Mouse (Mus musculus) ES-E14 (cell line): ENCODE results near the gene Rtn1. TPM values are rescaled to one million over a fixed set of nuclear protein-coding genes. Genes with fewer than 3 reads are reported as not detected.
"Not testable (repeated sequence)": the region's sequence is repeated elsewhere in the genome, so short reads cannot be mapped to it uniquely, and the experiment has no call there.

Source experiments
- DNase-seq: peaks from one replicate; pipeline ENCODE4 v3.0.0-alpha.2; 2013; ENCODE audit warnings: low read depth, low spot score
- H3K27ac ChIP-seq: 2 replicates; pipeline ENCODE4 v1.5.1; 2012; ENCODE audit warnings: low read depth, mild to moderate bottlenecking, low read length, moderate library complexity, mixed read lengths; ENCODE audit not compliant: poor library complexity, insufficient read depth, severe bottlenecking
- H3K36me3 ChIP-seq: 2 replicates; pipeline ENCODE4 v1.6.1; 2012; ENCODE audit warnings: mild to moderate bottlenecking, low read length, moderate library complexity, mixed read lengths; ENCODE audit not compliant: control insufficient read depth, poor library complexity, insufficient read depth, severe bottlenecking
- H3K4me1 ChIP-seq, 2 experiments: fragments of 150-350 bp in 1 of 2; sonication (generic) in 1 of 2; 2 replicates each; pipeline ENCODE4 v1.6.1; 2012; ENCODE audit warnings: low read length in 2 of 2, mild to moderate bottlenecking in 1 of 2, mixed read lengths in 1 of 2; ENCODE audit not compliant: control insufficient read depth in 2 of 2, insufficient read depth in 2 of 2, poor library complexity in 1 of 2
- H3K4me3 ChIP-seq, 2 experiments: fragments of 150-350 bp in 1 of 2; sonication (generic) in 1 of 2; 2 replicates each; pipeline ENCODE4 v1.5.1; 2012; ENCODE audit warnings: low read length in 2 of 2, low read depth in 1 of 2, mild to moderate bottlenecking in 1 of 2, mixed read lengths in 1 of 2; ENCODE audit not compliant: insufficient read depth in 1 of 2, poor library complexity in 1 of 2, severe bottlenecking in 1 of 2
- H3K9ac ChIP-seq: 2 replicates; pipeline ENCODE4 v1.6.1; 2012; ENCODE audit warnings: low read depth, mild to moderate bottlenecking, low read length, mixed read lengths; ENCODE audit not compliant: poor library complexity, insufficient read depth, severe bottlenecking
- H3K9me3 ChIP-seq: fragments of 150-350 bp; sonication (generic); 2 replicates; pipeline ENCODE4 v1.6.1; 2012; ENCODE audit warnings: low read depth, mild to moderate bottlenecking, low read length; ENCODE audit not compliant: control insufficient read depth, insufficient read depth
- CHD2 ChIP-seq: IDR thresholded peaks from 2 replicates; pipeline ENCODE4 v1.6.1; 2014; ENCODE audit warnings: mild to moderate bottlenecking, low read depth, low read length, inconsistent platforms
- HCFC1 ChIP-seq: IDR thresholded peaks from 2 replicates; pipeline ENCODE4 v1.6.1; 2012; ENCODE audit warnings: low read length, inconsistent platforms, borderline replicate concordance; ENCODE audit not compliant: insufficient read depth
- MAFK ChIP-seq: IDR thresholded peaks from 2 replicates; pipeline ENCODE4 v1.6.1; 2014; ENCODE audit warnings: mild to moderate bottlenecking, low read depth, low read length, inconsistent platforms; ENCODE audit not compliant: insufficient read depth
- ZC3H11A ChIP-seq: IDR thresholded peaks from 2 replicates; pipeline ENCODE4 v1.6.1; 2012; ENCODE audit warnings: low read depth, mild to moderate bottlenecking, inconsistent platforms, low read length, borderline replicate concordance
- ZNF384 ChIP-seq: IDR thresholded peaks from 2 replicates; pipeline ENCODE4 v1.6.1; 2012; ENCODE audit warnings: low read depth, low read length, inconsistent platforms
- in situ Hi-C, 2 experiments: fragments of 600-800 bp; cut with MboI; formaldehyde crosslinking; loops; one replicate each; pipeline ENCODE4 v1.15.1; 2025; ENCODE audit warnings: low sequenced_read_pairs in 2 of 2, inconsistent platforms in 1 of 2; ENCODE audit not compliant: unreplicated experiment in 2 of 2
- total RNA-seq: library from RNA; depleted of rRNA; stranded (reverse); fragments of 300-350 nt; gene quantifications from 2 replicates; pipeline ENCODE4 v1.2.3, GENCODE M21; 2012

Gene Rtn1
- total RNA-seq, 1 experiment = 8.7 TPM

DNA sequence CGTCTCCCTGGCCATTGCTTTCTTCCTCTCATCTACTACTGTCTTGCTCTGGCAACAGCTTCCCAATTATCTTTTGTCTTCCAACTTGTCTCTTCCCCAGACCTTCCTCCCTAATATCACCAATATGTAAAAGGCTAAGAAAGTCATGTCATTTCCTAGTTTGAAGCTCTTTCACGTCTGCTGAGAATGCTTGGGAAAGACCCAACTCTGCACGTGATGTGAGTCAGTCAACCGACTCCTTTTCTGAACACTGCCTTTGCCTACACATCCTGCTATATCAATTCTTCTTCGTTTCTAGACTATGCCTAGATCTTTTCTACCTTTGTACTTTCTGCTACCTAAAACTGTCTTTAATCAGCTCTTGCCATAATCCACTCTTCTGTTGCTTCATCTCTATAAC lies 112.3 kb downstream of the Rtn1 start:
- no peak overlapping the region for H3K27ac ChIP-seq
- no peaks in the 10 kb centered on the region for H3K36me3 ChIP-seq
- H3K9ac ChIP-seq = no peak overlapping the region
- H3K4me1 ChIP-seq = no peaks in the 10 kb centered on the region
- H3K9me3 ChIP-seq = no peaks in the 10 kb centered on the region
- no peak overlapping the region for H3K4me3 ChIP-seq
- TF ChIP-seq CHD2 (no peak), MAFK (no peak), ZNF384 (no peak), HCFC1 (no peak), ZC3H11A (no peak)
- DNase-seq = no peak
- in situ Hi-C loops = no loop called here

DNA sequence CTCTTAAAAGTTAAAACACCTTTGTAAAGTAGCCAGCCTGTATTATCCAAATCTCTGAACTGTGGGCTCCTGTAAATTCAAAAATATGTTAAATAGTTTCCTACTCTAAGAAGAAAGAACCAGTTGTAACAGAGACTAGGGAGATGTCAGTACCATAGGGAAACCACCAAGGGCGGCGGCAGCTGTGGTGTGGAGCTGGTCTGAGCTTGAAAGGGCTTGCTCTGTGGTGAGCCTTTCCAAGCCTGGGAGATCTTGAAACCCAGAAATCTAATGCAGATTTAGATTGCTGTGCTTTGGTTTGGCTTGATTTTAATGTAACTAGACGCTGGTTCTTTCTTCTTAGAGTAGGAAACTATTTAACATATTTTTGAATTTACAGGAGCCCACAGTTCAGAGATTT lies 115.7 kb downstream of the Rtn1 start:
- H3K4me1 ChIP-seq, H3K9ac ChIP-seq, H3K36me3 ChIP-seq, DNase-seq, H3K27ac ChIP-seq, H3K4me3 ChIP-seq, in situ Hi-C loops, H3K9me3 ChIP-seq: not testable (repeated sequence)

DNA sequence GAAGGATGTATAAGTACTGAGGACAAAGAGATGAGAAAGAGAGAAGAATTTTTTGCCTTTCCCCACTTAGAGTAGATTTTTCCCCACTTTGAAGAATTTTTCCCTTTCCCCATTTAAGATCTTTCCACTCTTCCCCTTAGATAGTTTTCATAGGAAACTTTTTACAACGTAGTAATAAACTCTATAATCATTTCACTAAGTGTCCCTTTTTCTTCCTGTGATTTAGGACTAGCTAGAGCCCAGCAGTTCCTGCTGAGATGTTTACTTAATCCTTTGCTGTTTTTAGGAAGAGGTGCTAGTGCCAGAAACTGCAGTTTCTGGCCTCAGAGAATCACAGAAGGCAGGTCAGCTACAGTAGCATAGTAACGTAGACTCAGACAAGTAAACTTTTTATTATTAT lies 116.3 kb downstream of the Rtn1 start:
- Histone ChIP-seq H3K4me3 (no peak overlapping the region), H3K36me3 (no peaks in the 10 kb centered on the region), H3K4me1 (no peaks in the 10 kb centered on the region; a peak in 1 of 4 replicates), H3K27ac (no peak overlapping the region), H3K9ac (no peak overlapping the region), H3K9me3 (no peaks in the 10 kb centered on the region)
- in situ Hi-C loops = no loop called here
- no peak for DNase-seq
- TF ChIP-seq CHD2 (no peak), MAFK (no peak), ZNF384 (no peak), ZC3H11A (no peak), HCFC1 (no peak)

DNA sequence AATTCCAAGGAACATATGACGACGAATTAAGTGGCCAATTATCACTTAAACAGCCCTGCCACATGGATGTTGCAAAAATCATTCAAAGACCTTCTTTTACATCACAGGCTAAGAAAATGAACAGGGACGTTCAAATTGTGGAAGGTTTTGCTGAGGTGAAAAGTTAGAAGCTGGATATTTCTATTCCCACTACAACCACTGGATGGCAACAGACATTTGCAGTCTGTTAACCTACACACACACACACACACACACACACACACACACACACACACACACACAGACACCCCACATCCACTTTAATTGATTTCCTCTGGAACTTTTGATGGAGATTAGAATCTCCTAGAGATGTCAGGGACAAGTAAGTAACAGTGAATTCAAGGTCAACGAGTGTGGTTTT lies 117.6 kb downstream of the Rtn1 start:
- no peak overlapping the region for H3K27ac ChIP-seq
- H3K9ac ChIP-seq = no peak overlapping the region
- in situ Hi-C loops = no loop called here
- TF ChIP-seq CHD2 (no peak), HCFC1 (no peak), MAFK (no peak), ZNF384 (no peak)
- H3K9me3 ChIP-seq = no peaks in the 10 kb centered on the region
- H3K36me3 ChIP-seq = no peaks in the 10 kb centered on the region
- no peaks in the 10 kb centered on the region; a peak in 1 of 4 replicates for H3K4me1 ChIP-seq
- no peak for DNase-seq
- no peak overlapping the region for H3K4me3 ChIP-seq

DNA sequence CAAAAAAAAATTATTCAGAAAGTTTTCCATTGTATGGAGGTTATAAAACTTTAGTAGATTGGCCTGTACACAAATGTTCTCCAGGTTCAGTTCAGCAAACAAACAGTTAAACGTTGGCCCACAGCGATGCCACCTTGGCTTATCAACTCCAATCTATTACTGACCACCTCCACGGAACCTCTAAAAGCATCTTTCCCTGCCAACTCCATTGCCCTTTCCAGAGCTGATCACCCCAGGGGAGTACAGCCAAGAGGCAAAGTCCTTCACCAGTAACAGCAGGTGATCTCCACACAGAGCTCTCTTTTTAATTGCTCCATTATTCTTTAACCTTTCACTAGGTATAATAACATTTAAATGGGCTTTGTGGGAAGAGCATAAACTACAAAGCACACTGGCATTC lies 120.6 kb downstream of the Rtn1 start:
- in situ Hi-C loops = no loop called here

More for the DNA sequence above, 120.6 kb downstream of the Rtn1 start:
- Histone ChIP-seq H3K36me3 (no peaks in the 10 kb centered on the region), H3K9ac (no peak overlapping the region), H3K4me1 (no peaks in the 10 kb centered on the region; a peak in 1 of 4 replicates), H3K4me3 (no peak overlapping the region), H3K9me3 (no peaks in the 10 kb centered on the region), H3K27ac (no peak overlapping the region)
- TF ChIP-seq CHD2 = no peak
- TF ChIP-seq ZNF384 = no peak
- TF ChIP-seq ZC3H11A = no peak
- TF ChIP-seq MAFK = no peak
- no peak for TF ChIP-seq HCFC1
- DNase-seq = no peak
